Mouse (Mus musculus): Measurements from ENCODE around the gene Fgfr2. TPM values are rescaled to one million over a fixed set of nuclear protein-coding genes. Genes with fewer than 3 reads are reported as not detected.

Gene Fgfr2
- polyA plus RNA-seq, 1 experiment from 2014 or later, result 169 TPM

- H3K27ac ChIP-seq (ENCODE audit: low read length), result no peak overlapping the region
- no peak overlapping the region for H3K9ac ChIP-seq (replicated peaks; ENCODE audit: low read depth, low read length)
- WGBS, result 89% methylated on average over 6 of the region's 6 CpGs
- no peaks in the 10 kb centered on the region for H3K36me3 ChIP-seq (ENCODE audit: control insufficient read depth, insufficient read depth, low read length)
- no peaks in the 10 kb centered on the region for H3K4me1 ChIP-seq (ENCODE audit: control insufficient read depth, insufficient read depth, low read length)
- H3K4me3 ChIP-seq (ENCODE audit: low read depth, low read length), result no peak overlapping the region
- H3K4me2 ChIP-seq (replicated peaks; ENCODE audit: low read depth, low read length), result no peak overlapping the region
- H3K27me3 ChIP-seq (ENCODE audit: control insufficient read depth, insufficient read depth, low read length), result no peaks in the 10 kb centered on the region
- ATAC-seq (ENCODE audit: insufficient number of reproducible peaks, insufficient read depth, low FRiP score, low read depth), result no peak
- 0 out of 2 replicates have a peak, but pooled peaks cover 1% of the 10 kb centered on the region for H3K9me3 ChIP-seq (ENCODE audit: control insufficient read depth, low read depth, low read length)
Measured at GRCm38 (mm10) chr7:132128687-132129086, 994.5 kb downstream of the Fgfr2 start.

- Histone ChIP-seq H3K4me2 (replicated peaks; ENCODE audit: low read depth, low read length) (no peak overlapping the region), H3K27ac (ENCODE audit: low read length) (no peak overlapping the region), H3K27me3 (ENCODE audit: control insufficient read depth, insufficient read depth, low read length) (no peaks in the 10 kb centered on the region), H3K36me3 (ENCODE audit: control insufficient read depth, insufficient read depth, low read length) (no peaks in the 10 kb centered on the region), H3K9me3 (ENCODE audit: control insufficient read depth, low read depth, low read length) (no peaks in the 10 kb centered on the region), H3K4me1 (ENCODE audit: control insufficient read depth, insufficient read depth, low read length) (no peaks in the 10 kb centered on the region), H3K9ac (replicated peaks; ENCODE audit: low read depth, low read length) (no peak overlapping the region), H3K4me3 (ENCODE audit: low read depth, low read length) (no peak overlapping the region)
- WGBS, result 71% methylated on average over 7 of the region's 7 CpGs
- ATAC-seq (ENCODE audit: insufficient number of reproducible peaks, insufficient read depth, low FRiP score, low read depth), result no peak
Measured at GRCm38 (mm10) chr7:132124948-132125347, 998.2 kb downstream of the Fgfr2 start.

DNA sequence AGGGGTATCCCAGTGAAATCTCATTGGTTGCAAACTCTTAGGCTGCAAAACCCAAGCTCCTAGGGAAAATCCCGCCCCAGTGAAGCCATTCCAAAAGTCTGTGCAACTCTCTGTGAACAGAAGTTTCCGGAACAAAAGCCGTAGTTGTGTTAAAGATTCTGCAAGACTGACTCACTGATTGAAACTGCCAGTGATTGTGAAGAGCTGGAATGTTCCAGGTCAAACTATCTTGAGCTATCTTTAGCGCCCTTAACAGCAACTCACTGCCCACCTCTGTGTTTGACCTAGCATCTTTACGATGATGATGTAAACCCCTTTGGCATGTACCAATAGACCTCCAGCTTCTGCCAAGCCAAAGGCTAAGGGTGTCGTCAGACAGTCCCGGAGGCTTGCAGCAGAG, 999.9 kb downstream of the Fgfr2 start:
- Histone ChIP-seq H3K36me3 (ENCODE audit: control insufficient read depth, insufficient read depth, low read length) (no peaks in the 10 kb centered on the region), H3K4me3 (ENCODE audit: low read depth, low read length) (no peak overlapping the region), H3K27ac (ENCODE audit: low read length) (no peak overlapping the region), H3K27me3 (ENCODE audit: control insufficient read depth, insufficient read depth, low read length) (no peaks in the 10 kb centered on the region), H3K9me3 (ENCODE audit: control insufficient read depth, low read depth, low read length) (no peaks in the 10 kb centered on the region), H3K9ac (replicated peaks; ENCODE audit: low read depth, low read length) (no peak overlapping the region), H3K4me2 (replicated peaks; ENCODE audit: low read depth, low read length) (no peak overlapping the region), H3K4me1 (ENCODE audit: control insufficient read depth, insufficient read depth, low read length) (no peaks in the 10 kb centered on the region)
- WGBS, result 80% methylated on average over 7 of the region's 7 CpGs
- no peak for ATAC-seq (ENCODE audit: insufficient number of reproducible peaks, insufficient read depth, low FRiP score, low read depth)

DNA sequence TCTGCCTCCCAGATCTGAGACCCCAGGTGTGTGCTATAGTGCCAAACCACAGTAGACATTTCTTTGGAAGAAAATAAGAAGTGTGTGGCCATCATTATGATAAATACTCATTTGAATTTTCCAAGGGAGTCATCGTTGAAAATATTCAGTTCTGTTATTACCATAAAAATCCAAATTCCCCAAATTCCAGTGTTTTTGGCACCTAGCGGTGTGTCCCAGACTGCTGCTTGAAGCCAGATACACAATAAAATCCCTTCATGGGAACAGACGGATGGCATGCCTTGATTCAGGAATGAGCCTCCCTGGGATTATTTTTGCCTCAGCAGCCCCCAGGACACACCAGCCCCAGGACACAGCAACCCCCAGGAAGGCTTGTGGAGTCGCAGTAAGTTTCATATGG, 1003.3 kb downstream of the Fgfr2 start:
- no peaks in the 10 kb centered on the region for H3K36me3 ChIP-seq (ENCODE audit: control insufficient read depth, insufficient read depth, low read length)
- H3K27me3 ChIP-seq (ENCODE audit: control insufficient read depth, insufficient read depth, low read length), result no peaks in the 10 kb centered on the region
- H3K9ac ChIP-seq (replicated peaks; ENCODE audit: low read depth, low read length), result no peak overlapping the region
- H3K27ac ChIP-seq (ENCODE audit: low read length), result no peak overlapping the region
- WGBS, result 90% methylated on average over 4 of the region's 4 CpGs
- H3K4me1 ChIP-seq (ENCODE audit: control insufficient read depth, insufficient read depth, low read length), result no peaks in the 10 kb centered on the region
- no peaks in the 10 kb centered on the region for H3K9me3 ChIP-seq (ENCODE audit: control insufficient read depth, low read depth, low read length)
- no peak overlapping the region for H3K4me2 ChIP-seq (replicated peaks; ENCODE audit: low read depth, low read length)
- H3K4me3 ChIP-seq (ENCODE audit: low read depth, low read length), result no peak overlapping the region
- ATAC-seq (ENCODE audit: insufficient number of reproducible peaks, insufficient read depth, low FRiP score, low read depth), result no peak

DNA sequence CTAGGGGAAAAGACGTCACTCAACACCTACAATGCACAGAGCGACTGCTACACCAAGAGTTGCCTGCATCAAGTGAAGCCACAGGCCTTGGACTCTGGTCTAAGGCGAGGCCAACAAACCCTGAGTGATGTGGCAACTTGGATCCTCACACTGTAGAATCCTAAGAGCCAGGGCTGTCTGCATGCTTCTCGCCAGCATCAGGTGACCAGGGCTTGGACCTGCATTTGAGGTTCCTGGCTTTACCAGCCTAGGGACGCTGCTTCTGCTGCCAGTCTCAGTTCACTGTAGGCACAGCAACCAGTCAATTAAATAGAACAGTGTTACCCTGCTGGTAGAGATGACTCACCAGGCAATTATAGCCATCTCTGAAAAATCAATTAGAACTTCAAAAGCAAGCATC, 1011.4 kb downstream of the Fgfr2 start:
- no peaks in the 10 kb centered on the region for H3K27me3 ChIP-seq (ENCODE audit: control insufficient read depth, insufficient read depth, low read length)
- WGBS, result 73% methylated on average over 5 of the region's 5 CpGs
- H3K4me2 ChIP-seq (replicated peaks; ENCODE audit: low read depth, low read length), result no peak overlapping the region
- no peaks in the 10 kb centered on the region for H3K36me3 ChIP-seq (ENCODE audit: control insufficient read depth, insufficient read depth, low read length)
- no peaks in the 10 kb centered on the region for H3K9me3 ChIP-seq (ENCODE audit: control insufficient read depth, low read depth, low read length)
- no peak for ATAC-seq (ENCODE audit: insufficient number of reproducible peaks, insufficient read depth, low FRiP score, low read depth)
- H3K4me3 ChIP-seq (ENCODE audit: low read depth, low read length), result no peak overlapping the region
- H3K27ac ChIP-seq (ENCODE audit: low read length), result no peak overlapping the region
- no peaks in the 10 kb centered on the region for H3K4me1 ChIP-seq (ENCODE audit: control insufficient read depth, insufficient read depth, low read length)
- no peak overlapping the region for H3K9ac ChIP-seq (replicated peaks; ENCODE audit: low read depth, low read length)

DNA sequence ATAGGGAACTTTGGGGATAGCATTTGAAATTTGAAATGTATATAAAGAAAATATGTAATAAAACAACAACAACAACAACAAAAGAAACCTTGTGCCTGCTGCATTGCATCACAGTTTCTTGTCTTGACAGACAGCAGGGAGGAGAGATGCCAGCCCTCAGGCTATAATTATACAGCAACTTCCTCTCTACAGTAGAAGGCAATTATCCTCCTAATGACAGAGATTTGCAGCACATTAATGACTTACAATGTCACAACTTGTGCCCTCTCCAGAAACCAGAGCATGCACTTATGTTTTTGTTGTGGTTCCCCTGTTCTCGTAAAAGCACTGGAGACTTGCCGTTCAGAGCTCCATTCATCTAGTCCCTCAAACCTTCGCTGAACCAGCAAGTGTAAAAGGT, 1012.8 kb downstream of the Fgfr2 start:
- no peak overlapping the region for H3K4me2 ChIP-seq (replicated peaks; ENCODE audit: low read depth, low read length)
- no peaks in the 10 kb centered on the region for H3K27me3 ChIP-seq (ENCODE audit: control insufficient read depth, insufficient read depth, low read length)
- H3K4me3 ChIP-seq (ENCODE audit: low read depth, low read length), result no peak overlapping the region
- no peaks in the 10 kb centered on the region for H3K9me3 ChIP-seq (ENCODE audit: control insufficient read depth, low read depth, low read length)
- H3K9ac ChIP-seq (replicated peaks; ENCODE audit: low read depth, low read length), result no peak overlapping the region
- no peak overlapping the region for H3K27ac ChIP-seq (ENCODE audit: low read length)
- no peaks in the 10 kb centered on the region for H3K36me3 ChIP-seq (ENCODE audit: control insufficient read depth, insufficient read depth, low read length)
- 72% methylated on average over 3 of the region's 3 CpGs for WGBS
- H3K4me1 ChIP-seq (ENCODE audit: control insufficient read depth, insufficient read depth, low read length), result no peaks in the 10 kb centered on the region
- ATAC-seq (ENCODE audit: insufficient number of reproducible peaks, insufficient read depth, low FRiP score, low read depth), result no peak

DNA sequence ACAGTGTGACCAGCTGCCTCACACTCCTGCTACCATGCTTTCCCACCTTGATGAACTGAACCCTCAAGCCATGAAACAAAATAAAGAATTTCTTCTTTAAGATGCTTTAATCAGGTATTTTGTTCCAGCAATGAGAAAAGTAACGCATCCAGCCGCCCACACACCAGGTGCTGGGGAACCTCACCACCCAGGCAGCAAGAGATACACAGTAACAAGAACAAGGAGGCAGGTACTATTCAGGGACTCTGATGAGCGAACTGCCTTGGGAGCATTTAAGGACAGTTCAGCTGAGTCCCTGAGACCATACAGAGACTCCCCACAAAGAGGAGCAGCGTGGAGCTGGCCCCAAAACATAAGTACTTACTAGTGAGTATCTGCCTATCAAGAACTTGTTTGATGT, 1016.3 kb downstream of the Fgfr2 start:
- Histone ChIP-seq H3K4me1 (ENCODE audit: control insufficient read depth, insufficient read depth, low read length) (no peaks in the 10 kb centered on the region), H3K4me3 (ENCODE audit: low read depth, low read length) (no peak overlapping the region), H3K9me3 (ENCODE audit: control insufficient read depth, low read depth, low read length) (no peaks in the 10 kb centered on the region), H3K9ac (replicated peaks; ENCODE audit: low read depth, low read length) (no peak overlapping the region), H3K4me2 (replicated peaks; ENCODE audit: low read depth, low read length) (no peak overlapping the region), H3K27ac (ENCODE audit: low read length) (no peak overlapping the region), H3K27me3 (ENCODE audit: control insufficient read depth, insufficient read depth, low read length) (no peaks in the 10 kb centered on the region), H3K36me3 (ENCODE audit: control insufficient read depth, insufficient read depth, low read length) (no peaks in the 10 kb centered on the region)
- 85% methylated on average over 4 of the region's 4 CpGs for WGBS
- no peak for ATAC-seq (ENCODE audit: insufficient number of reproducible peaks, insufficient read depth, low FRiP score, low read depth)

DNA sequence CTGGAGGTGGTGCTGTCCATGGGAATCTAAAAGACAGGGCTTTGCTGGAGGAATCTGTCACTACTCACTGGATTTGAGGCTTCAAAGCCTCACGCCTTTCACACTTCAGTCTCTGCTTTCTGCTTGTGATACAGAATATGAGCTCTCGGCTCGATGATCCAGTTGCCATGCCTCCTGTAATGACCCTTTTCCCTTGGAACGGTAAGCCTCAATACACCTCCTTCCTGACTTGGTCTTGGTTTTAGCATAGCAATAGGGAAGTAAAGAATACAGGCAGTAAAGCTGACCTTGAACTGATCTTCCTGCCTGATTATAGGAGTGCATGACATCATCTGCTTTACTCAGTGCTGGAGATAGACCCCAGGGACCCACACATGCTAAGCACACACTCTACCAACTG, 1017.8 kb downstream of the Fgfr2 start:
- no peaks in the 10 kb centered on the region for H3K36me3 ChIP-seq (ENCODE audit: control insufficient read depth, insufficient read depth, low read length)
- no peak overlapping the region for H3K4me2 ChIP-seq (replicated peaks; ENCODE audit: low read depth, low read length)
- H3K27me3 ChIP-seq (ENCODE audit: control insufficient read depth, insufficient read depth, low read length), result no peaks in the 10 kb centered on the region
- H3K27ac ChIP-seq (ENCODE audit: low read length), result no peak overlapping the region
- no peak for ATAC-seq (ENCODE audit: insufficient number of reproducible peaks, insufficient read depth, low FRiP score, low read depth)
- H3K4me3 ChIP-seq (ENCODE audit: low read depth, low read length), result no peak overlapping the region
- no peaks in the 10 kb centered on the region for H3K9me3 ChIP-seq (ENCODE audit: control insufficient read depth, low read depth, low read length)
- 90% methylated on average over 4 of the region's 4 CpGs for WGBS
- H3K9ac ChIP-seq (replicated peaks; ENCODE audit: low read depth, low read length), result no peak overlapping the region
- no peaks in the 10 kb centered on the region for H3K4me1 ChIP-seq (ENCODE audit: control insufficient read depth, insufficient read depth, low read length)

- Histone ChIP-seq H3K36me3 (ENCODE audit: control insufficient read depth, insufficient read depth, low read length) (no peaks in the 10 kb centered on the region), H3K27me3 (ENCODE audit: control insufficient read depth, insufficient read depth, low read length) (no peaks in the 10 kb centered on the region), H3K9ac (replicated peaks; ENCODE audit: low read depth, low read length) (no peak overlapping the region), H3K4me3 (ENCODE audit: low read depth, low read length) (no peak overlapping the region), H3K9me3 (ENCODE audit: control insufficient read depth, low read depth, low read length) (no peaks in the 10 kb centered on the region), H3K4me2 (replicated peaks; ENCODE audit: low read depth, low read length) (no peak overlapping the region), H3K4me1 (ENCODE audit: control insufficient read depth, insufficient read depth, low read length) (peaks cover 8% of the 10 kb centered on the region), H3K27ac (ENCODE audit: low read length) (no peak overlapping the region)
- ATAC-seq (ENCODE audit: insufficient number of reproducible peaks, insufficient read depth, low FRiP score, low read depth), result no peak
- 19% methylated on average over 4 of the region's 4 CpGs for WGBS
Measured at GRCm38 (mm10) chr7:132098441-132098840, 1024.7 kb downstream of the Fgfr2 start.

Data from stomach, embryonic 14.5 days (tissue).